Mouse (Mus musculus) testis, adult 2 months (tissue): ENCODE data around the gene Lrrc45. TPM values are rescaled to one million over a fixed set of nuclear protein-coding genes. Genes with fewer than 3 reads are reported as not detected.

ENCODE experiments used
- H3K27ac ChIP-seq: fragments of 200-500 bp; 2 replicates; pipeline ENCODE4 v1.5.1; 2012; ENCODE audit warnings: low read depth, low read length; ENCODE audit not compliant: control insufficient read depth, insufficient read depth
- H3K27me3 ChIP-seq: fragments of 200-500 bp; 2 replicates; pipeline ENCODE4 v1.6.1; 2012; ENCODE audit warnings: mild to moderate bottlenecking, low read length, moderate library complexity; ENCODE audit not compliant: control insufficient read depth, insufficient read depth
- H3K36me3 ChIP-seq: fragments of 200-500 bp; 2 replicates; pipeline ENCODE4 v1.6.1; 2012; ENCODE audit warnings: mild to moderate bottlenecking, low read length; ENCODE audit not compliant: control insufficient read depth, insufficient read depth
- H3K4me1 ChIP-seq: fragments of 200-500 bp; 2 replicates; pipeline ENCODE4 v1.6.1; 2012; ENCODE audit warnings: low read length; ENCODE audit not compliant: control insufficient read depth, insufficient read depth
- H3K4me3 ChIP-seq: fragments of 200-500 bp; 2 replicates; pipeline ENCODE4 v1.5.1; 2012; ENCODE audit warnings: low read depth, mild to moderate bottlenecking, low read length, moderate library complexity, mixed read lengths; ENCODE audit not compliant: control insufficient read depth
- CTCF ChIP-seq: fragments of 200-500 bp; IDR thresholded peaks from 2 replicates; pipeline ENCODE4 v1.5.1; 2012; ENCODE audit warnings: low read depth, mild to moderate bottlenecking, inconsistent platforms, low read length, moderate library complexity; ENCODE audit not compliant: control insufficient read depth, insufficient read depth, insufficient replicate concordance
- POLR2A ChIP-seq: fragments of 200-500 bp; IDR thresholded peaks from 2 replicates; pipeline ENCODE4 v1.6.1; 2012; ENCODE audit warnings: low read depth, mild to moderate bottlenecking, inconsistent platforms, low read length, moderate library complexity; ENCODE audit not compliant: control insufficient read depth
- polyA plus RNA-seq: library from polyadenylated mRNA; depleted of rRNA; stranded (reverse); fragments of >200 nt; gene quantifications from 2 replicates; pipeline ENCODE4 v1.2.3, GENCODE M21; 2012

Gene Lrrc45
- polyA plus RNA-seq, 1 experiment, result 10.7 TPM

GRCm38 (mm10) chr11:120679909-120680308, 33.8 kb upstream of the Lrrc45 start:
- peak; percentile 36; the same call in 1 of the 2 replicates for TF ChIP-seq CTCF
- TF ChIP-seq POLR2A, result no peak
- Histone ChIP-seq H3K36me3 (no peaks in the 10 kb centered on the region), H3K4me1 (no peaks in the 10 kb centered on the region), H3K4me3 (no peak overlapping the region), H3K27ac (no peak overlapping the region), H3K27me3 (no peaks in the 10 kb centered on the region)

- peaks cover 1% of the 10 kb centered on the region; the same call in 1 of the 2 replicates for H3K36me3 ChIP-seq
- H3K27me3 ChIP-seq, result no peaks in the 10 kb centered on the region
- TF ChIP-seq POLR2A, result no peak
- H3K27ac ChIP-seq, result no peak overlapping the region
- H3K4me3 ChIP-seq, result no peak overlapping the region
- H3K4me1 ChIP-seq, result no peaks in the 10 kb centered on the region
Measured at GRCm38 (mm10) chr11:120682683-120683082, 31.0 kb upstream of the Lrrc45 start.

GRCm38 (mm10) chr11:120683536-120683935, 30.2 kb upstream of the Lrrc45 start:
- H3K4me1 ChIP-seq, result no peaks in the 10 kb centered on the region
- no peak for TF ChIP-seq CTCF
- no peak for TF ChIP-seq POLR2A
- no peak overlapping the region for H3K4me3 ChIP-seq
- peaks cover 1% of the 10 kb centered on the region; the same call in 1 of the 2 replicates for H3K36me3 ChIP-seq
- no peak overlapping the region for H3K27ac ChIP-seq
- no peaks in the 10 kb centered on the region for H3K27me3 ChIP-seq

GRCm38 (mm10) chr11:120684086-120684485, 29.6 kb upstream of the Lrrc45 start:
- Histone ChIP-seq H3K4me1 (no peaks in the 10 kb centered on the region), H3K27ac (no peak overlapping the region), H3K36me3 (peaks cover 2% of the 10 kb centered on the region; the same call in 1 of the 2 replicates), H3K27me3 (no peaks in the 10 kb centered on the region), H3K4me3 (no peak overlapping the region)
- TF ChIP-seq CTCF (no peak), POLR2A (no peak)

GRCm38 (mm10) chr11:120684660-120685059, 29.1 kb upstream of the Lrrc45 start:
- Histone ChIP-seq H3K27ac (no peak overlapping the region), H3K4me3 (no peak overlapping the region), H3K36me3 (peaks cover 4% of the 10 kb centered on the region; the same call in 1 of the 2 replicates), H3K4me1 (no peaks in the 10 kb centered on the region), H3K27me3 (no peaks in the 10 kb centered on the region)
- no peak for TF ChIP-seq POLR2A
- TF ChIP-seq CTCF, result no peak

GRCm38 (mm10) chr11:120686650-120687272, 27.0 kb upstream of the Lrrc45 start:
- H3K27ac ChIP-seq, result no peak overlapping the region
- H3K36me3 ChIP-seq, result peaks cover 4% of the 10 kb centered on the region; the same call in 1 of the 2 replicates
- TF ChIP-seq POLR2A, result no peak
- TF ChIP-seq CTCF, result no peak
- H3K4me3 ChIP-seq, result no peak overlapping the region
- no peaks in the 10 kb centered on the region for H3K4me1 ChIP-seq
- no peaks in the 10 kb centered on the region for H3K27me3 ChIP-seq

- H3K36me3 ChIP-seq, result peaks cover 4% of the 10 kb centered on the region; the same call in 1 of the 2 replicates
- no peaks in the 10 kb centered on the region for H3K4me1 ChIP-seq
- no peak overlapping the region for H3K27ac ChIP-seq
- no peaks in the 10 kb centered on the region for H3K27me3 ChIP-seq
- TF ChIP-seq POLR2A, result no peak
- TF ChIP-seq CTCF, result no peak
- H3K4me3 ChIP-seq, result no peak overlapping the region
Measured at GRCm38 (mm10) chr11:120689365-120689764, 24.4 kb upstream of the Lrrc45 start.
